Mouse (Mus musculus) CH12.LX (cell line): ENCODE results near the gene Krr1. TPM values are rescaled to one million over a fixed set of nuclear protein-coding genes. Genes with fewer than 3 reads are reported as not detected.
A peak's percentile ranks its signal among the peaks of the same experiment; 100 is the strongest.

Source experiments
- DNase-seq: peaks from one replicate; pipeline ENCODE4 v3.0.0-alpha.2; 2013; ENCODE audit errors: extremely low read depth
- H3K27ac ChIP-seq: 2 replicates; pipeline ENCODE4 v1.5.1; 2012; ENCODE audit warnings: low read depth, mild to moderate bottlenecking, control low read depth, moderate library complexity; ENCODE audit not compliant: insufficient read depth
- H3K27me3 ChIP-seq: replicated peaks from 2 replicates; pipeline ENCODE3; 2012; ENCODE audit warnings: inconsistent platforms
- H3K36me3 ChIP-seq, 2 experiments: replicated peaks in 1 of 2; 2 replicates each; pipeline versions ENCODE3 to v1.6.1; 2012; ENCODE audit warnings: inconsistent platforms in 1 of 2, low read length in 1 of 2, mild to moderate bottlenecking in 1 of 2, mixed read lengths in 1 of 2, moderate library complexity in 1 of 2; ENCODE audit not compliant: control insufficient read depth in 1 of 2, insufficient read depth in 1 of 2
- H3K4me1 ChIP-seq, 2 experiments: 2 replicates each; pipeline ENCODE4 v1.6.1; 2012; ENCODE audit warnings: inconsistent platforms in 1 of 2, moderate library complexity in 1 of 2; ENCODE audit not compliant: insufficient read depth in 2 of 2, control insufficient read depth in 1 of 2
- H3K4me2 ChIP-seq: 2 replicates; pipeline ENCODE4 v1.6.1; 2012; ENCODE audit warnings: low read depth, mild to moderate bottlenecking, control low read depth; ENCODE audit not compliant: poor library complexity, insufficient read depth, severe bottlenecking
- H3K4me3 ChIP-seq, 3 experiments: fragments of 150-350 bp in 1 of 3; sonication (generic) in 1 of 3; replicated peaks in 1 of 3; 2 replicates each; pipeline versions ENCODE3 to v1.5.1; 2011 to 2012; ENCODE audit warnings: low read depth in 2 of 3, low read length in 2 of 3, mild to moderate bottlenecking in 2 of 3, moderate library complexity in 2 of 3, control low read depth in 1 of 3, improper control_type of control experiment in 1 of 3, inconsistent platforms in 1 of 3, mixed read lengths in 1 of 3; ENCODE audit not compliant: poor library complexity in 1 of 3
- H3K79me2 ChIP-seq: replicated peaks from 2 replicates; pipeline ENCODE4 v1.6.1; 2012; ENCODE audit warnings: mild to moderate bottlenecking, moderate library complexity; ENCODE audit not compliant: control insufficient read depth, poor library complexity, insufficient read depth, severe bottlenecking; ENCODE audit errors: extremely low read depth
- H3K9ac ChIP-seq: 2 replicates; pipeline ENCODE4 v1.6.1; 2012; ENCODE audit warnings: low read depth, mild to moderate bottlenecking, control low read depth, moderate library complexity; ENCODE audit not compliant: insufficient read depth
- H3K9me3 ChIP-seq: replicated peaks from 2 replicates; pipeline ENCODE3; 2012; ENCODE audit warnings: low read length, inconsistent platforms, mixed read lengths
- BHLHE40 ChIP-seq: IDR thresholded peaks from 2 replicates; pipeline ENCODE4 v1.6.1; 2011; ENCODE audit warnings: mild to moderate bottlenecking, low read depth, low read length, improper control_type of control experiment
- CHD1 ChIP-seq: IDR thresholded peaks from 2 replicates; pipeline ENCODE4 v1.6.1; 2012; ENCODE audit warnings: low read depth, low read length, improper control_type of control experiment, inconsistent platforms
- CHD2 ChIP-seq: IDR thresholded peaks from 2 replicates; pipeline ENCODE4 v1.6.1; 2011; ENCODE audit warnings: low read length, improper control_type of control experiment
- CTCF ChIP-seq, 2 experiments: IDR thresholded peaks in 1 of 2; conservative IDR thresholded peaks in 1 of 2; 2 replicates each; pipeline ENCODE4 v1.5.1; 2011 to 2012; ENCODE audit warnings: low read depth in 2 of 2, low read length in 2 of 2, improper control_type of control experiment in 1 of 2, inconsistent platforms in 1 of 2, mild to moderate bottlenecking in 1 of 2, moderate library complexity in 1 of 2
- E2F4 ChIP-seq: IDR thresholded peaks from 2 replicates; pipeline ENCODE4 v1.6.1; 2011; ENCODE audit warnings: low read depth, low read length, improper control_type of control experiment; ENCODE audit not compliant: insufficient replicate concordance
- ELF1 ChIP-seq: IDR thresholded peaks from 2 replicates; pipeline ENCODE4 v1.6.1; 2014; ENCODE audit warnings: low read depth, mild to moderate bottlenecking, inconsistent platforms, low read length, improper control_type of control experiment
- EP300 ChIP-seq: IDR thresholded peaks from 2 replicates; pipeline ENCODE4 v1.6.1; 2011; ENCODE audit warnings: low read length, improper control_type of control experiment
- ETS1 ChIP-seq: conservative IDR thresholded peaks from 2 replicates; pipeline ENCODE4 v1.6.1; 2012; ENCODE audit warnings: low read depth, mild to moderate bottlenecking, inconsistent platforms, low read length, improper control_type of control experiment, moderate library complexity
- GABPA ChIP-seq: IDR thresholded peaks from 2 replicates; pipeline ENCODE4 v1.6.1; 2012; ENCODE audit warnings: low read depth, low read length, improper control_type of control experiment, inconsistent platforms; ENCODE audit not compliant: insufficient replicate concordance
- HCFC1 ChIP-seq: IDR thresholded peaks from 2 replicates; pipeline ENCODE4 v1.6.1; 2012; ENCODE audit warnings: low read depth, mild to moderate bottlenecking, inconsistent platforms, low read length, improper control_type of control experiment
- IRF4 ChIP-seq: IDR thresholded peaks from 2 replicates; pipeline ENCODE4 v1.6.1; 2014; ENCODE audit warnings: low read depth, mild to moderate bottlenecking, inconsistent platforms, low read length, improper control_type of control experiment
- JUN ChIP-seq: IDR thresholded peaks from 2 replicates; pipeline ENCODE4 v1.6.1; 2011; ENCODE audit warnings: low read depth, mild to moderate bottlenecking, low read length, improper control_type of control experiment, moderate library complexity; ENCODE audit not compliant: insufficient read depth
- JUND ChIP-seq: conservative IDR thresholded peaks from 2 replicates; pipeline ENCODE4 v1.6.1; 2011; ENCODE audit warnings: low read depth, low read length, improper control_type of control experiment
- KAT2A ChIP-seq: IDR thresholded peaks from 2 replicates; pipeline ENCODE4 v1.6.1; 2012; ENCODE audit warnings: low read length, improper control_type of control experiment, inconsistent platforms; ENCODE audit not compliant: insufficient replicate concordance
- MAFK ChIP-seq: IDR thresholded peaks from 2 replicates; pipeline ENCODE4 v1.6.1; 2011; ENCODE audit warnings: low read length, improper control_type of control experiment; ENCODE audit not compliant: insufficient replicate concordance
- MAX ChIP-seq: IDR thresholded peaks from 2 replicates; pipeline ENCODE4 v1.6.1; 2011; ENCODE audit warnings: low read length, improper control_type of control experiment
- MAZ ChIP-seq: IDR thresholded peaks from 2 replicates; pipeline ENCODE4 v1.6.1; 2012; ENCODE audit warnings: low read depth, mild to moderate bottlenecking, inconsistent platforms, low read length, improper control_type of control experiment, moderate library complexity
- MEF2A ChIP-seq: IDR thresholded peaks from 2 replicates; pipeline ENCODE4 v1.6.1; 2014; ENCODE audit warnings: low read depth, mild to moderate bottlenecking, inconsistent platforms, low read length, improper control_type of control experiment, borderline replicate concordance
- MXI1 ChIP-seq: IDR thresholded peaks from 2 replicates; pipeline ENCODE4 v1.6.1; 2011; ENCODE audit warnings: mild to moderate bottlenecking, low read depth, low read length, improper control_type of control experiment
- MYC ChIP-seq: IDR thresholded peaks from 2 replicates; pipeline ENCODE4 v1.6.1; 2011; ENCODE audit warnings: low read depth, mild to moderate bottlenecking, improper control_type of control experiment, low read length
- NELFE ChIP-seq: IDR thresholded peaks from 2 replicates; pipeline ENCODE4 v1.6.1; 2011; ENCODE audit warnings: low read depth, low read length, improper control_type of control experiment
- NRF1 ChIP-seq: IDR thresholded peaks from 2 replicates; pipeline ENCODE4 v1.6.1; 2014; ENCODE audit warnings: low read depth, mild to moderate bottlenecking, inconsistent platforms, low read length, improper control_type of control experiment, moderate library complexity
- PAX5 ChIP-seq: IDR thresholded peaks from 2 replicates; pipeline ENCODE4 v1.6.1; 2012; ENCODE audit warnings: low read length, inconsistent platforms, mixed read lengths
- POLR2A ChIP-seq: IDR thresholded peaks from 2 replicates; pipeline ENCODE4 v1.6.1; 2011; ENCODE audit warnings: low read depth, mild to moderate bottlenecking, improper control_type of control experiment, low read length
- POLR2AphosphoS2 ChIP-seq: IDR thresholded peaks from 2 replicates; pipeline ENCODE4 v1.6.1; 2011; ENCODE audit warnings: low read depth, low read length, improper control_type of control experiment
- RAD21 ChIP-seq: IDR thresholded peaks from 2 replicates; pipeline ENCODE4 v1.6.1; 2011; ENCODE audit warnings: low read depth, mild to moderate bottlenecking, low read length, improper control_type of control experiment, moderate library complexity
- RCOR1 ChIP-seq: conservative IDR thresholded peaks from 2 replicates; pipeline ENCODE4 v1.6.1; 2012; ENCODE audit warnings: low read depth, mild to moderate bottlenecking, inconsistent platforms, low read length, improper control_type of control experiment
- SIN3A ChIP-seq: IDR thresholded peaks from 2 replicates; pipeline ENCODE4 v1.6.1; 2012; ENCODE audit warnings: low read length, improper control_type of control experiment, inconsistent platforms
- SMC3 ChIP-seq: IDR thresholded peaks from 2 replicates; pipeline ENCODE4 v1.6.1; 2011; ENCODE audit warnings: low read depth, low read length, improper control_type of control experiment
- TBP ChIP-seq: conservative IDR thresholded peaks from 2 replicates; pipeline ENCODE4 v1.6.1; 2011; ENCODE audit warnings: low read depth, low read length, improper control_type of control experiment
- TCF12 ChIP-seq: IDR thresholded peaks from 2 replicates; pipeline ENCODE4 v1.6.1; 2014; ENCODE audit warnings: low read depth, mild to moderate bottlenecking, inconsistent platforms, low read length, improper control_type of control experiment
- UBTF ChIP-seq: IDR thresholded peaks from 2 replicates; pipeline ENCODE4 v1.6.1; 2012; ENCODE audit warnings: low read depth, mild to moderate bottlenecking, inconsistent platforms, low read length, improper control_type of control experiment, moderate library complexity
- USF1 ChIP-seq: IDR thresholded peaks from 2 replicates; pipeline ENCODE4 v1.6.1; 2014; ENCODE audit warnings: low read depth, mild to moderate bottlenecking, inconsistent platforms, low read length, improper control_type of control experiment
- USF2 ChIP-seq: conservative IDR thresholded peaks from 2 replicates; pipeline ENCODE4 v1.6.1; 2011; ENCODE audit warnings: low read depth, low read length, improper control_type of control experiment
- ZC3H11A ChIP-seq: IDR thresholded peaks from 2 replicates; pipeline ENCODE4 v1.6.1; 2012; ENCODE audit warnings: low read depth, mild to moderate bottlenecking, inconsistent platforms, low read length, improper control_type of control experiment
- ZKSCAN1 ChIP-seq: IDR thresholded peaks from 2 replicates; pipeline ENCODE4 v1.6.1; 2012; ENCODE audit warnings: low read depth, inconsistent platforms, low read length, improper control_type of control experiment, borderline replicate concordance
- ZMIZ1 ChIP-seq: IDR thresholded peaks from 2 replicates; pipeline ENCODE4 v1.6.1; 2012; ENCODE audit warnings: low read depth, mild to moderate bottlenecking, inconsistent platforms, low read length, improper control_type of control experiment
- ZNF384 ChIP-seq: IDR thresholded peaks from 2 replicates; pipeline ENCODE4 v1.6.1; 2012; ENCODE audit warnings: low read depth, low read length, improper control_type of control experiment, inconsistent platforms
- dilution Hi-C: fragments of 300-500 bp; cut with MboI; formaldehyde crosslinking; loops from 2 replicates; pipeline ENCODE4 v1.14.3; 2020; ENCODE audit warnings: low sequenced_read_pairs; ENCODE audit not compliant: extremely low pct_unique_long_range_greater_than_20kb, extremely low pct_ligation_motif_present
- in situ Hi-C: fragments of 300-500 bp; cut with MboI; formaldehyde crosslinking; loops from 3 replicates; pipeline ENCODE4 v1.14.3; 2019; ENCODE audit warnings: low sequenced_read_pairs, low pct_ligation_motif_present, low pct_unique_long_range_greater_than_20kb, mixed read lengths
- polyA plus RNA-seq: library from polyadenylated mRNA; unstranded; fragments of >175 nt; gene quantifications from 2 replicates; pipeline ENCODE4 v1.2.1, GENCODE M21; 2012; ENCODE audit warnings: low read depth; ENCODE audit not compliant: insufficient read length
- total RNA-seq, 2 experiments: library from RNA; depleted of rRNA; stranded (reverse); fragments of 300-350 nt in 1 of 2; fragments of >200 nt in 1 of 2; gene quantifications; 2 replicates each; pipeline ENCODE4 v1.2.3; 2012 to 2014

Gene Krr1
- total RNA-seq (2012; rRNA removed): 56.9 and 72.5 TPM in 2 replicates
- 108 and 124 TPM in 2 replicates for total RNA-seq (2014; rRNA removed)
- 58.7 and 68.7 TPM in 2 replicates for polyA plus RNA-seq

- Histone ChIP-seq H3K9me3 (no peaks in the 10 kb centered on the region), H3K27me3 (peaks cover 14% of the 10 kb centered on the region), H3K79me2 (peaks cover 43% of the 10 kb centered on the region), H3K27ac (0 out of 2 replicates have a peak within 1 kb of the TSS, but pooled peaks have one; percentile 22), H3K36me3 (peaks cover 16 to 29% of the 10 kb centered on the region in 2 experiments), H3K4me2 (peak within 1 kb of the TSS; percentile 98), H3K4me1 (peaks cover 2 to 18% of the 10 kb centered on the region in 2 experiments; a peak in 2 of 4 replicates), H3K4me3 (peak within 1 kb of the TSS; percentile 97 to 98 (median 97)), H3K9ac (peak within 1 kb of the TSS; percentile 87)
- dilution Hi-C loops (no loop called here), in situ Hi-C loops (loop anchor here (10.0 kb wide), 1 partner anchor 132 kb away; no protein-coding TSS in a partner anchor)
- TF ChIP-seq HCFC1: peak; percentile 100
- no peak for TF ChIP-seq PAX5
- TF ChIP-seq IRF4: peak; percentile 88
- TF ChIP-seq MEF2A: peak; percentile 89
- peak; percentile 93 for TF ChIP-seq MXI1
- TF ChIP-seq ZC3H11A: no peak
- TF ChIP-seq POLR2A: peak; percentile 87
- peak; percentile 92 for TF ChIP-seq SIN3A
- TF ChIP-seq ZNF384: no peak
- peak; percentile 98 for TF ChIP-seq MAZ
- peak; percentile 95 for TF ChIP-seq TBP
- no peak for TF ChIP-seq CTCF (conservative IDR thresholded peaks at IDR 0.05 in 1 of 2, IDR thresholded peaks at IDR 0.05 in 1 of 2; ENCODE audit: low read depth in 2 of 2, low read length in 2 of 2)
- TF ChIP-seq MYC: 0 out of 2 replicates have a peak, but pooled peaks have one; percentile 70
- peak; percentile 49; the same call in 1 of the 2 replicates for TF ChIP-seq POLR2AphosphoS2
- TF ChIP-seq USF2: no peak
- TF ChIP-seq EP300: no peak
- peak; percentile 75 for TF ChIP-seq NRF1
- TF ChIP-seq USF1: peak; percentile 42; the same call in 1 of the 2 replicates
- peak; percentile 91; the same call in 1 of the 2 replicates for TF ChIP-seq GABPA
- no peak for TF ChIP-seq MAFK
- 0 out of 2 replicates have a peak, but pooled peaks have one; percentile 24 for TF ChIP-seq ZMIZ1
- TF ChIP-seq JUN: no peak
- TF ChIP-seq CHD2: peak; percentile 93
- peak; percentile 82 for TF ChIP-seq NELFE
- no peak for TF ChIP-seq E2F4
- peak; percentile 97 for TF ChIP-seq TCF12
- no peak for TF ChIP-seq ETS1
- TF ChIP-seq UBTF: no peak
- TF ChIP-seq KAT2A: peak; percentile 99
- TF ChIP-seq SMC3: no peak
- no peak for TF ChIP-seq MAX
- TF ChIP-seq JUND: no peak
- TF ChIP-seq BHLHE40: peak; percentile 94
- no peak for TF ChIP-seq RCOR1
- no peak for TF ChIP-seq ZKSCAN1
- TF ChIP-seq RAD21: no peak
- TF ChIP-seq CHD1: no peak
- TF ChIP-seq ELF1: peak; percentile 93
- peak; percentile 98 for DNase-seq
These were observed at the start of gene Krr1 for GRCm38 (mm10) chr10:111972542-111973361. Gene Krr1, plus strand, starts transcription at chr10:111972664.
